Mouse (Mus musculus) midbrain, embryonic 11.5 days (tissue): ENCODE results near the gene Bloc1s3. TPM values are rescaled to one million over a fixed set of nuclear protein-coding genes. Genes with fewer than 3 reads are reported as not detected.

ENCODE experiments used
- ATAC-seq: fragments of 200-750 bp; cut with Nextera tagmentation; 2 replicates; pipeline ENCODE4 v1.8.0; 2017; ENCODE audit warnings: moderate TSS enrichment, moderate library complexity; ENCODE audit not compliant: low FRiP score
- DNase-seq: peaks from one replicate; pipeline ENCODE4 v3.0.0; 2015; ENCODE audit warnings: low spot score; ENCODE audit errors: missing footprints
- H3K27ac ChIP-seq: fragments of 300-500 bp; sonication (generic); 2 replicates; pipeline ENCODE4 v1.5.1; 2014; ENCODE audit warnings: low read depth, low read length
- H3K27me3 ChIP-seq: fragments of 300-500 bp; sonication (generic); 2 replicates; pipeline ENCODE4 v1.6.1; 2014; ENCODE audit warnings: mild to moderate bottlenecking, low read length, moderate library complexity, mixed read lengths; ENCODE audit not compliant: control insufficient read depth, insufficient read depth
- H3K36me3 ChIP-seq: fragments of 300-500 bp; sonication (generic); 2 replicates; pipeline ENCODE4 v1.6.1; 2014; ENCODE audit warnings: mild to moderate bottlenecking, low read length, moderate library complexity, mixed read lengths; ENCODE audit not compliant: control insufficient read depth, insufficient read depth
- H3K4me1 ChIP-seq: fragments of 300-500 bp; sonication (generic); 2 replicates; pipeline ENCODE4 v1.6.1; 2014; ENCODE audit warnings: low read length; ENCODE audit not compliant: control insufficient read depth, insufficient read depth
- H3K4me2 ChIP-seq: fragments of 300-500 bp; sonication (generic); 2 replicates; pipeline ENCODE4 v1.6.1; 2014; ENCODE audit warnings: mild to moderate bottlenecking, moderate library complexity
- H3K4me3 ChIP-seq: fragments of 300-500 bp; sonication (generic); 2 replicates; pipeline ENCODE4 v1.5.1; 2014; ENCODE audit warnings: low read depth, low read length
- H3K9ac ChIP-seq: fragments of 300-500 bp; sonication (generic); 2 replicates; pipeline ENCODE4 v1.6.1; 2014; ENCODE audit warnings: low read length
- H3K9me3 ChIP-seq: fragments of 300-500 bp; sonication (generic); 2 replicates; pipeline ENCODE4 v1.6.1; 2016; ENCODE audit warnings: low read length; ENCODE audit not compliant: control insufficient read depth
- WGBS: fragments of 180-500 bp; shearing (Covaris S2); extraction: QIAGEN DNeasy Blood & Tissue Kit; methylation state at CpG from one replicate; pipeline ENCODE4 v1.1.7; 2014; 5-methylcytosine and 5-hydroxymethylcytosine counted together
- polyA plus RNA-seq: library from polyadenylated mRNA; unstranded; fragments of >200 nt; fragmentation: Nextera tagmentation; extraction: Ambion mirVana; gene quantifications from 2 replicates; pipeline ENCODE4 v1.2.1, GENCODE M21; 2014

Gene Bloc1s3
- polyA plus RNA-seq, 1 experiment from 2014 or later, result 2.6 TPM

DNA sequence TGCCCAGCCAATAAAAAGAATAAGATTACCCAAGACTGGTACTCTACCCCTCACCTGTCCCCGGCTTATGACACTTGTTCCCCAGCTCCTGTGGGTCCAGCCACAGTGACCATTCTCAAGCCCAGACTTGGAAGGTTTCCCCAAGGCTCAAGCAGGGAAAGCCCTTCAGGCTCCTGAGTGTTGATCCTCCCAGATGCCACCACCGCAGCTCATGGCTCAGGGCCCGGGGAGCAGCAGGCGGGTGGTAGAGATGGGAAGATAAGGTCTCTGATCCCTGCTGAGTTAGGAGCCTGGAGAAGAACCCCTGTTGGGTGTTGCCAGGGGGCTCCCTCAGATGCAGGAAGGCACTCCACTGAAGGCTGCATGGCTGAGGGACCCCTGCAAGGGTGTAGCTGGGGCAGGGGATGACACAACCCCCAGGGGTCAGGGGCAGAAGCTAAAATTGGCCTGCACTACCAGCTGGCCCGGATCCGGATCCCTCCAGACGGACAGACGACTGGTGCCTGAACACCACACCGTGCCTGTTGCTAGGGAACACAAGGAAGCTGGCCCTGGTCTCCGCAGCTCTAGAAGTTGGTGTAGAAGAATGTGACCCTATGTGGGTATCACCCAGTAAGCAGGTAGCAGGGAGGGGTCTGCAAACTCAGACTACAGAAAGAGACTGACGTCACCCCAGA lies 52.2 kb downstream of the Bloc1s3 start:
- WGBS, result 72% methylated on average over 11 of the region's 11 CpGs
- DNase-seq (no peak), ATAC-seq (no peak)
- Histone ChIP-seq H3K4me3 (no peak overlapping the region), H3K9ac (no peak overlapping the region), H3K4me2 (no peak overlapping the region), H3K9me3 (no peaks in the 10 kb centered on the region), H3K27ac (no peak overlapping the region), H3K27me3 (no peaks in the 10 kb centered on the region), H3K36me3 (peaks cover 9% of the 10 kb centered on the region; the same call in 1 of the 2 replicates), H3K4me1 (peaks cover 12% of the 10 kb centered on the region)

GRCm38 (mm10) chr7:19455186-19455585 lies 53.0 kb downstream of the Bloc1s3 start:
- Histone ChIP-seq H3K9me3 (no peaks in the 10 kb centered on the region), H3K4me1 (peaks cover 12% of the 10 kb centered on the region), H3K36me3 (peaks cover 9% of the 10 kb centered on the region; the same call in 1 of the 2 replicates), H3K9ac (no peak overlapping the region), H3K4me3 (no peak overlapping the region), H3K4me2 (no peak overlapping the region), H3K27me3 (no peaks in the 10 kb centered on the region), H3K27ac (no peak overlapping the region)
- DNase-seq (no peak), ATAC-seq (no peak)
- 92% methylated on average over 4 of the region's 4 CpGs for WGBS

Other genes starting within 250 kb of the Bloc1s3 start
- 46.0 and 46.9 TPM in 2 replicates for gene Vasp, start 236.6 kb downstream of the Bloc1s3 start, polyA plus RNA-seq
- 0.18 and 0.50 TPM in 2 replicates for gene Ppm1n, start 228.3 kb downstream of the Bloc1s3 start, polyA plus RNA-seq
- 48.5 and 53.2 TPM in 2 replicates for gene Rtn2, start 225.7 kb downstream of the Bloc1s3 start, polyA plus RNA-seq
- 0.04 TPM in 1 of 2 replicates, not detected in the other for gene Fosb, start 198.3 kb downstream of the Bloc1s3 start, polyA plus RNA-seq
- gene Ercc1, start 163.6 kb downstream of the Bloc1s3 start, polyA plus RNA-seq, result 111 and 118 TPM in 2 replicates
- 15.1 and 15.4 TPM in 2 replicates for gene Cd3eap, start 148.9 kb downstream of the Bloc1s3 start, polyA plus RNA-seq
- 3.0 and 3.2 TPM in 2 replicates for gene Ppp1r13l, start 148.6 kb downstream of the Bloc1s3 start, polyA plus RNA-seq
- 10.3 and 10.9 TPM in 2 replicates for gene Ercc2, start 126.4 kb downstream of the Bloc1s3 start, polyA plus RNA-seq
- gene Klc3, start 104.3 kb downstream of the Bloc1s3 start, polyA plus RNA-seq, result 0.37 and 1.4 TPM in 2 replicates
- not detected in 2 replicates for gene Ckm, start 103.6 kb downstream of the Bloc1s3 start, polyA plus RNA-seq
- 8.9 and 10.7 TPM in 2 replicates for gene Mark4, start 49.5 kb downstream of the Bloc1s3 start, polyA plus RNA-seq
- 0.77 and 1.1 TPM in 2 replicates for gene Exoc3l2, start 45.0 kb downstream of the Bloc1s3 start, polyA plus RNA-seq
- gene Trappc6a, start within 50 bp of the Bloc1s3 start, polyA plus RNA-seq, result 41.5 and 51.6 TPM in 2 replicates
- gene Nkpd1, start 9.5 kb upstream of the Bloc1s3 start, polyA plus RNA-seq, result not detected in 2 replicates
- 2.8 and 3.0 TPM in 2 replicates for gene Ppp1r37, start 54.7 kb upstream of the Bloc1s3 start, polyA plus RNA-seq
- gene Zfp296, start 68.9 kb upstream of the Bloc1s3 start, polyA plus RNA-seq, result 0.10 and 0.20 TPM in 2 replicates
- 152 and 161 TPM in 2 replicates for gene Gemin7, start 69.2 kb upstream of the Bloc1s3 start, polyA plus RNA-seq
- gene Clasrp, start 96.1 kb upstream of the Bloc1s3 start, polyA plus RNA-seq, result 44.6 and 46.1 TPM in 2 replicates
- 3.7 and 4.3 TPM in 2 replicates for gene Relb, start 121.1 kb upstream of the Bloc1s3 start, polyA plus RNA-seq
- 89.7 and 94.1 TPM in 2 replicates for gene Clptm1, start 156.7 kb upstream of the Bloc1s3 start, polyA plus RNA-seq
- gene Apoc2, start 169.6 kb upstream of the Bloc1s3 start, polyA plus RNA-seq, result not detected in 2 replicates
- not detected in 2 replicates for gene Gm44805, start 173.1 kb upstream of the Bloc1s3 start, polyA plus RNA-seq
- not detected in 2 replicates for gene Apoc4, start 173.1 kb upstream of the Bloc1s3 start, polyA plus RNA-seq
- 1.9 and 3.2 TPM in 2 replicates for gene Apoc1, start 184.3 kb upstream of the Bloc1s3 start, polyA plus RNA-seq
- gene Apoe, start 190.8 kb upstream of the Bloc1s3 start, polyA plus RNA-seq, result 180 and 196 TPM in 2 replicates
- gene Tomm40, start 207.1 kb upstream of the Bloc1s3 start, polyA plus RNA-seq, result 113 and 138 TPM in 2 replicates
- gene Nectin2, start 242.1 kb upstream of the Bloc1s3 start, polyA plus RNA-seq, result 48.0 and 52.8 TPM in 2 replicates